Mouse (Mus musculus): ENCODE results near the gene Ankfn1.

GRCm38 (mm10) chr11:89579826-89580225 lies 197.6 kb downstream of the Ankfn1 start:
- TF ChIP-seq TCF12 (IDR thresholded peaks at IDR 0.05; ENCODE audit: insufficient read depth, poor library complexity, severe bottlenecking) (no peak), POLR2A (IDR thresholded peaks at IDR 0.05; ENCODE audit: insufficient read length, low read depth) (no peak), E2F4 (IDR thresholded peaks at IDR 0.05; ENCODE audit: insufficient read depth) (no peak), MYOG (IDR thresholded peaks at IDR 0.05; ENCODE audit: control insufficient read depth in 1 of 3, insufficient read depth in 1 of 3, insufficient read length in 2 of 3, low read depth in 2 of 3) (no peak), CEBPB (IDR thresholded peaks at IDR 0.05; ENCODE audit: insufficient read depth, poor library complexity, severe bottlenecking) (peak; percentile 61), USF1 (IDR thresholded peaks at IDR 0.05; ENCODE audit: low read depth) (no peak)
